Mouse (Mus musculus): ENCODE data around the gene Sestd1. TPM values are rescaled to one million over a fixed set of nuclear protein-coding genes. Genes with fewer than 3 reads are reported as not detected.
A peak's percentile ranks its signal among the peaks of the same experiment; 100 is the strongest.

Gene Sestd1
- total and polyA plus RNA-seq, 2 experiments, result 0.80 to 1.6 TPM

- TF ChIP-seq POLR2A (IDR thresholded peaks at IDR 0.05; ENCODE audit: extremely low read depth, insufficient read depth, low read length), result no peak
- TF ChIP-seq CTCF (IDR thresholded peaks at IDR 0.05; ENCODE audit: low read depth, low read length), result no peak
- Histone ChIP-seq H3K9ac (ENCODE audit: low read depth, low read length) (no peak overlapping the region), H3K79me2 (ENCODE audit: control insufficient read depth, insufficient read depth, low read length) (no peaks in the 10 kb centered on the region), H3K4me3 (ENCODE audit: insufficient read depth, low read depth, low read length) (no peak overlapping the region), H3K36me3 (ENCODE audit: control insufficient read depth, insufficient read depth, low read length) (no peaks in the 10 kb centered on the region), H3K27ac (replicated peaks; ENCODE audit: insufficient read depth, low read depth, low read length) (no peak overlapping the region), H3K4me1 (ENCODE audit: control insufficient read depth, insufficient read depth, low read length) (no peaks in the 10 kb centered on the region), H3K27me3 (ENCODE audit: control insufficient read depth, insufficient read depth, low read length) (no peaks in the 10 kb centered on the region)
- WGBS, result 33% methylated on average over 2 of the region's 2 CpGs
- DNase-seq (ENCODE audit: extremely low read depth, low read depth, low spot score), result peak; percentile 51
Observed at GRCm38 (mm10) chr2:77203916-77204315, 76.5 kb downstream of the Sestd1 start.

- H3K9ac ChIP-seq (ENCODE audit: low read depth, low read length), result no peak overlapping the region
- H3K27ac ChIP-seq (replicated peaks; ENCODE audit: insufficient read depth, low read depth, low read length), result no peak overlapping the region
- H3K4me3 ChIP-seq (ENCODE audit: insufficient read depth, low read depth, low read length), result no peak overlapping the region
- H3K36me3 ChIP-seq (ENCODE audit: control insufficient read depth, insufficient read depth, low read length), result no peaks in the 10 kb centered on the region
- H3K4me1 ChIP-seq (ENCODE audit: control insufficient read depth, insufficient read depth, low read length), result no peaks in the 10 kb centered on the region; the same call in 1 of the 2 replicates
- no peak for TF ChIP-seq POLR2A (IDR thresholded peaks at IDR 0.05; ENCODE audit: extremely low read depth, insufficient read depth, low read length)
- TF ChIP-seq CTCF (IDR thresholded peaks at IDR 0.05; ENCODE audit: low read depth, low read length), result no peak
- 96% methylated on average over 1 of the region's 1 CpGs for WGBS
- DNase-seq (ENCODE audit: extremely low read depth, low read depth, low spot score), result no peak
- H3K79me2 ChIP-seq (ENCODE audit: control insufficient read depth, insufficient read depth, low read length), result no peaks in the 10 kb centered on the region
- no peaks in the 10 kb centered on the region for H3K27me3 ChIP-seq (ENCODE audit: control insufficient read depth, insufficient read depth, low read length)
Observed at GRCm38 (mm10) chr2:77201900-77202299, 78.5 kb downstream of the Sestd1 start.

- H3K79me2 ChIP-seq (ENCODE audit: control insufficient read depth, insufficient read depth, low read length), result no peaks in the 10 kb centered on the region
- no peaks in the 10 kb centered on the region; the same call in 1 of the 2 replicates for H3K4me1 ChIP-seq (ENCODE audit: control insufficient read depth, insufficient read depth, low read length)
- H3K27ac ChIP-seq (replicated peaks; ENCODE audit: insufficient read depth, low read depth, low read length), result no peak overlapping the region
- no peak overlapping the region for H3K9ac ChIP-seq (ENCODE audit: low read depth, low read length)
- H3K36me3 ChIP-seq (ENCODE audit: control insufficient read depth, insufficient read depth, low read length), result no peaks in the 10 kb centered on the region
- H3K4me3 ChIP-seq (ENCODE audit: insufficient read depth, low read depth, low read length), result no peak overlapping the region
- no peak for DNase-seq (ENCODE audit: extremely low read depth, low read depth, low spot score)
- WGBS, result 93% methylated on average over 5 of the region's 5 CpGs
- no peaks in the 10 kb centered on the region for H3K27me3 ChIP-seq (ENCODE audit: control insufficient read depth, insufficient read depth, low read length)
- no peak for TF ChIP-seq POLR2A (IDR thresholded peaks at IDR 0.05; ENCODE audit: extremely low read depth, insufficient read depth, low read length)
Observed at GRCm38 (mm10) chr2:77200958-77201614, 79.3 kb downstream of the Sestd1 start.

GRCm38 (mm10) chr2:77200379-77200778 is 80.0 kb downstream of the Sestd1 start:
- no peak for TF ChIP-seq CTCF (IDR thresholded peaks at IDR 0.05; ENCODE audit: low read depth, low read length)
- Histone ChIP-seq H3K4me1 (ENCODE audit: control insufficient read depth, insufficient read depth, low read length) (no peaks in the 10 kb centered on the region; the same call in 1 of the 2 replicates), H3K27ac (replicated peaks; ENCODE audit: insufficient read depth, low read depth, low read length) (no peak overlapping the region), H3K36me3 (ENCODE audit: control insufficient read depth, insufficient read depth, low read length) (no peaks in the 10 kb centered on the region), H3K27me3 (ENCODE audit: control insufficient read depth, insufficient read depth, low read length) (no peaks in the 10 kb centered on the region), H3K9ac (ENCODE audit: low read depth, low read length) (no peak overlapping the region), H3K79me2 (ENCODE audit: control insufficient read depth, insufficient read depth, low read length) (no peaks in the 10 kb centered on the region), H3K4me3 (ENCODE audit: insufficient read depth, low read depth, low read length) (no peak overlapping the region)
- DNase-seq (ENCODE audit: extremely low read depth, low read depth, low spot score), result no peak
- 92% methylated on average over 4 of the region's 4 CpGs for WGBS

- no peak for TF ChIP-seq CTCF (IDR thresholded peaks at IDR 0.05; ENCODE audit: low read depth, low read length)
- TF ChIP-seq POLR2A (IDR thresholded peaks at IDR 0.05; ENCODE audit: extremely low read depth, insufficient read depth, low read length), result no peak
- no peaks in the 10 kb centered on the region for H3K36me3 ChIP-seq (ENCODE audit: control insufficient read depth, insufficient read depth, low read length)
- H3K27ac ChIP-seq (replicated peaks; ENCODE audit: insufficient read depth, low read depth, low read length), result no peak overlapping the region
- no peak overlapping the region for H3K9ac ChIP-seq (ENCODE audit: low read depth, low read length)
- 35% methylated on average over 5 of the region's 5 CpGs for WGBS
- no peak overlapping the region for H3K4me3 ChIP-seq (ENCODE audit: insufficient read depth, low read depth, low read length)
- no peaks in the 10 kb centered on the region; the same call in 1 of the 2 replicates for H3K4me1 ChIP-seq (ENCODE audit: control insufficient read depth, insufficient read depth, low read length)
- no peaks in the 10 kb centered on the region for H3K27me3 ChIP-seq (ENCODE audit: control insufficient read depth, insufficient read depth, low read length)
- no peaks in the 10 kb centered on the region for H3K79me2 ChIP-seq (ENCODE audit: control insufficient read depth, insufficient read depth, low read length)
- peak; percentile 59 for DNase-seq (ENCODE audit: extremely low read depth, low read depth, low spot score)
Observed at GRCm38 (mm10) chr2:77198246-77198645, 82.1 kb downstream of the Sestd1 start.

- 80% methylated on average over 4 of the region's 4 CpGs for WGBS
- Histone ChIP-seq H3K4me3 (ENCODE audit: insufficient read depth, low read depth, low read length) (no peak overlapping the region), H3K27ac (replicated peaks; ENCODE audit: insufficient read depth, low read depth, low read length) (no peak overlapping the region), H3K36me3 (ENCODE audit: control insufficient read depth, insufficient read depth, low read length) (no peaks in the 10 kb centered on the region), H3K27me3 (ENCODE audit: control insufficient read depth, insufficient read depth, low read length) (no peaks in the 10 kb centered on the region), H3K4me1 (ENCODE audit: control insufficient read depth, insufficient read depth, low read length) (no peaks in the 10 kb centered on the region; the same call in 1 of the 2 replicates), H3K79me2 (ENCODE audit: control insufficient read depth, insufficient read depth, low read length) (no peaks in the 10 kb centered on the region), H3K9ac (ENCODE audit: low read depth, low read length) (no peak overlapping the region)
- no peak for DNase-seq (ENCODE audit: extremely low read depth, low read depth, low spot score)
- TF ChIP-seq POLR2A (IDR thresholded peaks at IDR 0.05; ENCODE audit: extremely low read depth, insufficient read depth, low read length) (no peak), CTCF (IDR thresholded peaks at IDR 0.05; ENCODE audit: low read depth, low read length) (no peak)
Observed at GRCm38 (mm10) chr2:77196819-77197218, 83.6 kb downstream of the Sestd1 start.

All from liver, adult 2 months (tissue).